Mouse (Mus musculus): ENCODE data around the gene Olfr15. TPM values are rescaled to one million over a fixed set of nuclear protein-coding genes. Genes with fewer than 3 reads are reported as not detected.

The Olfr15 gene
- total RNA-seq, 2 experiments from 2014 or later: not detected

DNA sequence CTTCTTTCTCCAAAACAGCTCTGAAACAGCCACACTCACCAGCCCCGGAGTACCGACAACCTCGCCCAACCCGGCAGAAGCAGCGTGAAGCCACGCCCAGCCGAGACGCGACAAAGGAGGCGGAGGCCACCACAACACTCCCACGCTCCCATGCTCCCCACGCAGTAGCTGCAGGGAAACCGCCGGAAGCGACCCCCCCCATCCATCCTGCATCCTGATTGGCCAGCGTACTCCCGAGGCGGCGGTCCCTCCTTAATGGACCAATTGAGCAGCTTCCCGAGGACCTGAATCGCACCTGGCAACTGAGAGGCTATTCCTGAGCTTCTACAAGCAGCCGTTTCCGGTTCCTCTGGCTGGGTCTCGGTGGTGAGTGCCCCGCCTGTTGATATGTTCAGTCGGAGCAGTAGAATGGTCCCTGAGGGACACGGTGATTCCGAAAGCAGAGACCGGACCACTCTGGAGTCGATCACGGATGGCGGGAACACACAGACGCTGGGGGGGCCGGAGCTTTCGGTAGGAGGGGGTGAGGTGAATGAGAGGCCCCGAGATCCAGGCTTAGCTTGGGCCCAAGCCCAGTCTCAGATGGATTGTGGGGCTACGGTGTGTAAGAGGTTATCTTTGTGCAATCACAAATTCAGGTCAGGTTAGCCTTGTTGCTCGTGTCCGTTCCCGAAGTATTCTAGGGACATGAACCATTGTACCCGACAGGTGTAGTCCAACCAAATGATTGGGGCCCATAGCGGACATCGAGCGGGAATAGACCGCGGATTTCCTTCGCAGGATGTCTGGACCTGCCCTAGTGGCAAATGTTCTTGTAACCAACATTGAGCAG is 41.8 kb downstream of the Olfr15 start, which contains the start of gene Naa60:
Gene Naa60, plus strand, starts transcription at position 160 of the 832 bp plus-strand sequence.
- ATAC-seq (replicated peaks; ENCODE audit: poor library complexity, severe bottlenecking): peak; percentile 97

GRCm38 (mm10) chr16:3876346-3876745 is 45.7 kb downstream of the Olfr15 start:
- ATAC-seq (replicated peaks; ENCODE audit: poor library complexity, severe bottlenecking): no peak

GRCm38 (mm10) chr16:3884201-3885064 is 53.8 kb downstream of the Olfr15 start, which contains the start of the genes Zfp597 and Gm20695:
TSS of gene Zfp597 (minus strand) at chr16:3884561.
TSS of gene Gm20695 (plus strand) at chr16:3884648.
- peak; percentile 95 for ATAC-seq (replicated peaks; ENCODE audit: poor library complexity, severe bottlenecking)

- ATAC-seq (replicated peaks; ENCODE audit: poor library complexity, severe bottlenecking): peak; percentile 52
These were observed 54.5 kb downstream of the Olfr15 start for GRCm38 (mm10) chr16:3885065-3885670.

DNA sequence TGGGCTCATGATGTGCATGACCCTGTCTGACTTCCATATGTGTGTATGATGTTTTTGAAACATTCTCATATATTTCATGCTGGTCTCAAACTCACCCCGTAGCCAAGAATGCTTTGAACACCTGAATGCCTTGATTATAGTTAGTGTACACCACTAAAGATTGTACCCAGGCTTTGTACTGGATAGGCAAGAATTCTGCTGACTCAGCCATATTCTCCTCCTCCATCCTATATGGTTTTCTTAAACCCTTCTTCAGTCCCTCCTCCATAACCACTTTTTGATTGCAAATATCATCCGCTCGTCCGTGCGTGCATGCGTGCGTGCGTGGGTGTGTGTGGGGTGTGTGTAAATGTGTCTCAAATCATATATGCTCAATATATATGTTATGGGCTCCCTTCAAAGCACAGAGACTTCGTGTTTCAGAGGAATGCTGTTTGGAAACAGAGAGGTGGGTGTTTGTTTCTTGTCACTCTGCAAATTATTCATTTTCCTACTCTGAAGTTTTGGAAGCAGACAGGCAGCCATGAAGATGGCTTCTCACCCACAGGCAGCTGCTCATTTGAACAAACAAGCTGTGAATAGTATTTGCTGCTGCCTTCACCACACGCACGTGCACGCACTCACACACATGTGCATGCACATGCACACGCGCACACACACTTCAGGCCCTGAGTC is 61.1 kb downstream of the Olfr15 start:
- no peak for ATAC-seq (replicated peaks; ENCODE audit: poor library complexity, severe bottlenecking)

DNA sequence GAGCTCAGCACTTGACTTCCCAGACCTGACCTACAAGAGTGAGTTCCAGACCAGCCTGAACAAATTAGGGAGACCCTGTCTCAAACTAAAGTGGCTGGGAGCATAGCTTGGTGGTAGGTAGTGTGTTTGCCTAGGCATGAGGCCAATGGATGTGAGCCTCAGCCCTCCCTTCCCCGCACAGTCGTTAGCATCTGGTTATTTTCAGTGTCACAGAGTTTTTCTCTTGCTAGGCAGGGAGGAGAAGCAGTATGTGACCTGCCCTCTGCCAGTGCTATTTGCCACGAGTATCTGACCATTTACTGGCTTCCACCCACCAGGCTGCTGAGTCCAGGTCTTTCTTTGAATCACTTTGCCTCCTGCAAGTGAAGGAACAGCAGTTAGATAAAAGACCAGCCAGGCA is 63.1 kb downstream of the Olfr15 start:
- ATAC-seq (replicated peaks; ENCODE audit: poor library complexity, severe bottlenecking): no peak

Other genes with a start within 250 kb of the Olfr15 start
- gene Olfr161, start 239.8 kb upstream of the Olfr15 start, total RNA-seq (2014; fragmentation: Nextera tagmentation): not detected in 2 replicates
- gene Olfr161, start 239.8 kb upstream of the Olfr15 start, total RNA-seq (2017): not detected in 2 replicates
- 41.7 and 43.9 TPM in 2 replicates for gene Mefv, start 112.8 kb upstream of the Olfr15 start, total RNA-seq (2014; fragmentation: Nextera tagmentation)
- gene Mefv, start 112.8 kb upstream of the Olfr15 start, total RNA-seq (2017): 61.1 and 63.4 TPM in 2 replicates
- 26.5 and 43.4 TPM in 2 replicates for gene Zfp263, start 86.8 kb upstream of the Olfr15 start, total RNA-seq (2014; fragmentation: Nextera tagmentation)
- 44.7 and 56.1 TPM in 2 replicates for gene Zfp263, start 86.8 kb upstream of the Olfr15 start, total RNA-seq (2017)
- 0.64 and 1.4 TPM in 2 replicates for gene Zfp174, start 16.4 kb downstream of the Olfr15 start, total RNA-seq (2014; fragmentation: Nextera tagmentation)
- gene Zfp174, start 16.4 kb downstream of the Olfr15 start, total RNA-seq (2017): 0.60 and 0.77 TPM in 2 replicates
- gene Naa60, start 41.5 kb downstream of the Olfr15 start, total RNA-seq (2014; fragmentation: Nextera tagmentation): 72.5 and 101 TPM in 2 replicates
- gene Naa60, start 41.5 kb downstream of the Olfr15 start, total RNA-seq (2017): 33.9 and 34.1 TPM in 2 replicates
- gene Zfp597, start 53.7 kb downstream of the Olfr15 start, total RNA-seq (2014; fragmentation: Nextera tagmentation): 9.9 and 10.0 TPM in 2 replicates
- gene Zfp597, start 53.7 kb downstream of the Olfr15 start, total RNA-seq (2017): 8.2 and 11.8 TPM in 2 replicates
- 1.3 and 7.0 TPM in 2 replicates for gene Gm20695, start 53.8 kb downstream of the Olfr15 start, total RNA-seq (2014; fragmentation: Nextera tagmentation)
- gene Gm20695, start 53.8 kb downstream of the Olfr15 start, total RNA-seq (2017): 1.4 TPM in 1 of 2 replicates, not detected in the other
- 0.77 and 1.6 TPM in 2 replicates for gene 1700037C18Rik, start 77.8 kb downstream of the Olfr15 start, total RNA-seq (2014; fragmentation: Nextera tagmentation)
- gene 1700037C18Rik, start 77.8 kb downstream of the Olfr15 start, total RNA-seq (2017): 0.69 and 6.2 TPM in 2 replicates
- gene Cluap1, start 77.9 kb downstream of the Olfr15 start, total RNA-seq (2014; fragmentation: Nextera tagmentation): 23.1 and 23.8 TPM in 2 replicates
- 41.5 and 45.6 TPM in 2 replicates for gene Cluap1, start 77.9 kb downstream of the Olfr15 start, total RNA-seq (2017)
- gene Nlrc3, start 145.8 kb downstream of the Olfr15 start, total RNA-seq (2014; fragmentation: Nextera tagmentation): 1.0 and 1.4 TPM in 2 replicates
- gene Nlrc3, start 145.8 kb downstream of the Olfr15 start, total RNA-seq (2017): 0.13 and 0.52 TPM in 2 replicates
- 29.0 and 43.4 TPM in 2 replicates for gene Slx4, start 172.9 kb downstream of the Olfr15 start, total RNA-seq (2014; fragmentation: Nextera tagmentation)
- gene Slx4, start 172.9 kb downstream of the Olfr15 start, total RNA-seq (2017): 22.3 TPM in 2 replicates
- not detected in 2 replicates for gene Dnase1, start 206.1 kb downstream of the Olfr15 start, total RNA-seq (2014; fragmentation: Nextera tagmentation)
- 0.04 TPM in 1 of 2 replicates, not detected in the other for gene Dnase1, start 206.1 kb downstream of the Olfr15 start, total RNA-seq (2017)
- gene Trap1, start 246.9 kb downstream of the Olfr15 start, total RNA-seq (2014; fragmentation: Nextera tagmentation): 121 and 126 TPM in 2 replicates
- gene Trap1, start 246.9 kb downstream of the Olfr15 start, total RNA-seq (2017): 149 and 178 TPM in 2 replicates

All from granulocyte monocyte progenitor cell, adult 5-6 weeks (primary cell).